Mouse (Mus musculus): ENCODE measurements around the gene Slc25a35. TPM values are rescaled to one million over a fixed set of nuclear protein-coding genes. Genes with fewer than 3 reads are reported as not detected.
A peak's percentile ranks its signal among the peaks of the same experiment; 100 is the strongest.

Gene Slc25a35
- total and polyA plus RNA-seq, 3 experiments: 3.3 to 4.9 TPM; not detected in 1

- TF ChIP-seq MAX (IDR thresholded peaks at IDR 0.05; ENCODE audit: low read length): no peak
- no peak for TF ChIP-seq USF2 (IDR thresholded peaks at IDR 0.05; ENCODE audit: borderline replicate concordance in 1 of 2, insufficient read depth in 1 of 2, low read depth in 1 of 2, low read length in 2 of 2)
- TF ChIP-seq TAL1 (IDR thresholded peaks at IDR 0.05; ENCODE audit: low read length): no peak
- 0 out of 2 replicates have a peak, but pooled peaks have one; percentile 45 for TF ChIP-seq MYC (IDR thresholded peaks at IDR 0.05; ENCODE audit: low read depth, low read length)
- TF ChIP-seq NRF1 (IDR thresholded peaks at IDR 0.05; ENCODE audit: insufficient read depth, low read depth, low read length, poor library complexity, severe bottlenecking): no peak
Measured at GRCm38 (mm10) chr11:68994377-68994776, 26.4 kb downstream of the Slc25a35 start (continued).

- Histone ChIP-seq H3K27me3 (ENCODE audit: control insufficient read depth in 1 of 2, insufficient read depth in 2 of 2, low read length in 2 of 2) (no peaks in the 10 kb centered on the region), H3K9me3 (replicated peaks; ENCODE audit: insufficient read depth, low read length) (no peaks in the 10 kb centered on the region), H3K9ac (ENCODE audit: control insufficient read depth, low read depth, low read length, poor library complexity, severe bottlenecking) (no peak overlapping the region), H3K36me3 (ENCODE audit: control insufficient read depth in 1 of 2, insufficient read depth in 2 of 2, low read length in 2 of 2) (peaks cover 7 to 66% of the 10 kb centered on the region in 2 experiments; a peak in 3 of 4 replicates), H3K27ac (ENCODE audit: control insufficient read depth, low read depth, low read length) (no peak overlapping the region), H3K4me3 (ENCODE audit: control insufficient read depth in 1 of 2, insufficient read depth in 1 of 2, low read depth in 2 of 2, low read length in 2 of 2) (no peak overlapping the region), H3K4me1 (ENCODE audit: control insufficient read depth in 1 of 2, insufficient read depth in 2 of 2, low read length in 2 of 2) (peaks cover 3 to 10% of the 10 kb centered on the region in 2 experiments; a peak in 2 of 4 replicates), H3K79me2 (ENCODE audit: control insufficient read depth, insufficient read depth, low read length, poor library complexity) (0 out of 2 replicates have a peak, but pooled peaks cover 2% of the 10 kb centered on the region)
- DNase-seq (ENCODE audit: low read depth, low spot score): no peak
- no peak for TF ChIP-seq ELF1 (IDR thresholded peaks at IDR 0.05; ENCODE audit: low read depth, low read length)
- TF ChIP-seq POLR2A (IDR thresholded peaks at IDR 0.05; ENCODE audit: control insufficient read depth in 1 of 2, insufficient read depth in 1 of 2, low read depth in 1 of 2, low read length in 2 of 2, poor library complexity in 1 of 2): no peak
- TF ChIP-seq TCF12 (IDR thresholded peaks at IDR 0.05; ENCODE audit: low read depth, low read length): peak; percentile 80
- TF ChIP-seq EP300 (IDR thresholded peaks at IDR 0.05; ENCODE audit: low read depth in 1 of 2, low read length in 2 of 2): peak; percentile 40 to 57; a peak in 2 of 4 replicates
- TF ChIP-seq JUND (IDR thresholded peaks at IDR 0.05; ENCODE audit: low read depth, low read length): no peak
- TF ChIP-seq POLR2AphosphoS5 (IDR thresholded peaks at IDR 0.05; ENCODE audit: borderline replicate concordance, low read depth, low read length): no peak
- 0 out of 2 replicates have a peak, but pooled peaks have one; percentile 10 for TF ChIP-seq TAL1 (IDR thresholded peaks at IDR 0.05; ENCODE audit: low read length)
- TF ChIP-seq MEF2A (IDR thresholded peaks at IDR 0.05; ENCODE audit: extremely low read depth, insufficient replicate concordance, low read depth, low read length, poor library complexity, severe bottlenecking): no peak
- TF ChIP-seq NELFE (IDR thresholded peaks at IDR 0.05; ENCODE audit: low read depth, low read length): no peak
- no peak for TF ChIP-seq POLR2AphosphoS2 (IDR thresholded peaks at IDR 0.05; ENCODE audit: low read length)
- no peak for TF ChIP-seq KAT2A (conservative IDR thresholded peaks at IDR 0.05; ENCODE audit: low read depth, low read length)
- TF ChIP-seq TBP (IDR thresholded peaks at IDR 0.05; ENCODE audit: low read depth, low read length): no peak
- no peak for TF ChIP-seq ZKSCAN1 (IDR thresholded peaks at IDR 0.05; ENCODE audit: low read depth, low read length)
- no peak for TF ChIP-seq MAFK (IDR thresholded peaks at IDR 0.05; ENCODE audit: borderline replicate concordance, low read depth, low read length)
- TF ChIP-seq MYB (IDR thresholded peaks at IDR 0.05; ENCODE audit: low read depth, low read length): no peak
- TF ChIP-seq RCOR1 (IDR thresholded peaks at IDR 0.05; ENCODE audit: low read depth, low read length): 0 out of 2 replicates have a peak, but pooled peaks have one; percentile 15
- TF ChIP-seq SMC3 (IDR thresholded peaks at IDR 0.05; ENCODE audit: low read depth, low read length): no peak
- no peak for TF ChIP-seq USF1 (IDR thresholded peaks at IDR 0.05; ENCODE audit: low read depth, low read length)
- TF ChIP-seq E2F4 (IDR thresholded peaks at IDR 0.05; ENCODE audit: borderline replicate concordance, low read depth, low read length): no peak
- peak; percentile 69 for TF ChIP-seq GATA1 (IDR thresholded peaks at IDR 0.05; ENCODE audit: low read depth, low read length)
- no peak for TF ChIP-seq MAX (IDR thresholded peaks at IDR 0.05; ENCODE audit: low read length)
- no peak for TF ChIP-seq ZMIZ1 (IDR thresholded peaks at IDR 0.05; ENCODE audit: low read depth, low read length)
- TF ChIP-seq ETS1 (IDR thresholded peaks at IDR 0.05; ENCODE audit: low read depth, low read length): peak; percentile 85
- TF ChIP-seq CHD2 (IDR thresholded peaks at IDR 0.05; ENCODE audit: low read length): no peak
- no peak for TF ChIP-seq ZNF384 (IDR thresholded peaks at IDR 0.05; ENCODE audit: low read depth, low read length)
- TF ChIP-seq GABPA (IDR thresholded peaks at IDR 0.05; ENCODE audit: low read depth, low read length): no peak
- no peak for TF ChIP-seq SIN3A (IDR thresholded peaks at IDR 0.05; ENCODE audit: low read length)
- no peak for TF ChIP-seq UBTF (IDR thresholded peaks at IDR 0.05; ENCODE audit: borderline replicate concordance, insufficient read depth, low read depth, low read length)
- no peak for TF ChIP-seq USF2 (IDR thresholded peaks at IDR 0.05; ENCODE audit: borderline replicate concordance in 1 of 2, insufficient read depth in 1 of 2, low read depth in 1 of 2, low read length in 2 of 2)
- TF ChIP-seq BHLHE40 (IDR thresholded peaks at IDR 0.05; ENCODE audit: borderline replicate concordance, low read depth, low read length): no peak
Measured at GRCm38 (mm10) chr11:68997080-68997479, 29.1 kb downstream of the Slc25a35 start.
